Mouse (Mus musculus): Measurements from ENCODE around the gene Enpp5. TPM values are rescaled to one million over a fixed set of nuclear protein-coding genes. Genes with fewer than 3 reads are reported as not detected.
A peak's percentile ranks its signal among the peaks of the same experiment; 100 is the strongest.

The Enpp5 gene
- polyA plus RNA-seq, 1 experiment, result 98.4 TPM

DNA sequence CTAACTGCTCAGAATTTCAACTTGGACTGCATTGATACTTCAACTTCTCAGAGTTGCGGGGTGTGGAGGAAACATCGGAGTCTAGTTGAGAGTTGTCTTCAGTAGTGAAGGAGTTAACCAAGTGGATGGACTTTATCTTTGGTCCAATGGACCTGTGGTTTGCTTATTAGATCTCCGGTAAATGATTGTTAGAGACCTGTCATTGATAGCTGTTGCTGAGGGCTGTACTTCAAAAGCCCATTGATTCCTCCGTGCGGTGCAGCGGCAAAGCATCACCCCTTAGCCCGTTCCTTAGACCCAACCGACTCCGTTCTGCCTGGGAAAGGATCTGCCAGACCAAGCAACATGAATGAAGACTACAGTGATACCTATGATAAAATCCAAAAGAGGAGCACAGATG is 55.9 kb downstream of the Enpp5 start:
- DNase-seq, result peak; percentile 69
- Histone ChIP-seq H3K27ac (ENCODE audit: insufficient read depth, low read depth, low read length) (peak overlapping the region; percentile 47; the same call in 1 of the 2 replicates), H3K27me3 (replicated peaks; ENCODE audit: control insufficient read depth, insufficient read depth, low read length) (no peaks in the 10 kb centered on the region)

GRCm38 (mm10) chr17:44136018-44136417 is 57.4 kb downstream of the Enpp5 start:
- H3K27me3 ChIP-seq (replicated peaks; ENCODE audit: control insufficient read depth, insufficient read depth, low read length), result no peaks in the 10 kb centered on the region

More for the DNA sequence above, 55.9 kb downstream of the Enpp5 start:
- Histone ChIP-seq H3K4me1 (ENCODE audit: control insufficient read depth, insufficient read depth, low read length) (peaks cover 7% of the 10 kb centered on the region; the same call in 1 of the 2 replicates), H3K36me3 (ENCODE audit: control insufficient read depth, insufficient read depth, low read length) (no peaks in the 10 kb centered on the region), H3K4me3 (ENCODE audit: insufficient read depth, low read depth, low read length) (peak overlapping the region; percentile 42)
- TF ChIP-seq POLR2A (IDR thresholded peaks at IDR 0.05; ENCODE audit: low read depth, low read length) (no peak), CTCF (conservative IDR thresholded peaks at IDR 0.05; ENCODE audit: insufficient read depth, insufficient read length, low read depth, low read length) (no peak)
- 37% methylated on average over 9 of the region's 9 CpGs for WGBS

More at GRCm38 (mm10) chr17:44136018-44136417, 57.4 kb downstream of the Enpp5 start:
- WGBS, result 27% methylated on average over 8 of the region's 8 CpGs
- TF ChIP-seq POLR2A (IDR thresholded peaks at IDR 0.05; ENCODE audit: low read depth, low read length) (no peak), CTCF (conservative IDR thresholded peaks at IDR 0.05; ENCODE audit: insufficient read depth, insufficient read length, low read depth, low read length) (no peak)
- DNase-seq, result no peak
- Histone ChIP-seq H3K4me3 (ENCODE audit: insufficient read depth, low read depth, low read length) (peak overlapping the region; percentile 43), H3K36me3 (ENCODE audit: control insufficient read depth, insufficient read depth, low read length) (no peaks in the 10 kb centered on the region), H3K27ac (ENCODE audit: insufficient read depth, low read depth, low read length) (no peak overlapping the region), H3K4me1 (ENCODE audit: control insufficient read depth, insufficient read depth, low read length) (peaks cover 12% of the 10 kb centered on the region; the same call in 1 of the 2 replicates)

Other genes with a start within 250 kb of the Enpp5 start
- 7.2 and 8.2 TPM in 2 replicates for gene Enpp4, start 27.0 kb downstream of the Enpp5 start, polyA plus RNA-seq (2012; rRNA removed)
- 21.1 and 25.2 TPM in 2 replicates for gene Clic5, start 109.8 kb downstream of the Enpp5 start, polyA plus RNA-seq (2012; rRNA removed)

All from kidney, adult 2 months (tissue).